Mouse (Mus musculus) lung, adult 2 months (tissue): ENCODE measurements at regions not wholly inside any gene's neighbourhood (a gene's known extent, or its start where the extent isn't known, plus 50 kb on each side); places are given as distances from the start of the nearest gene placed in this dataset.

Experiments used
- DNase-seq: peaks from one replicate; pipeline ENCODE4 v3.0.0; 2022
- H3K4me1 ChIP-seq: fragments of 200-500 bp; 2 replicates; pipeline ENCODE4 v1.6.1; 2011; ENCODE audit warnings: low read length; ENCODE audit not compliant: control insufficient read depth, insufficient read depth
- H3K4me3 ChIP-seq: fragments of 200-500 bp; replicated peaks from 2 replicates; pipeline ENCODE3; 2011; ENCODE audit warnings: low read depth, mild to moderate bottlenecking, control low read depth, low read length; ENCODE audit errors: extremely low read depth
- CTCF ChIP-seq: fragments of 200-500 bp; IDR thresholded peaks from 2 replicates; pipeline ENCODE4 v1.5.1; 2011; ENCODE audit warnings: mild to moderate bottlenecking, low read length, control low read depth; ENCODE audit not compliant: insufficient read depth
- POLR2A ChIP-seq: fragments of 200-500 bp; IDR thresholded peaks from 2 replicates; pipeline ENCODE4 v1.6.1; 2011; ENCODE audit warnings: low read depth, mild to moderate bottlenecking, control low read depth, low read length, borderline replicate concordance; ENCODE audit errors: extremely low read depth
- WGBS: fragments of 180-500 bp; shearing (Covaris S2); methylation state at CpG from one replicate; pipeline ENCODE4 v1.1.7; 2018; 5-methylcytosine and 5-hydroxymethylcytosine counted together

GRCm38 (mm10) chr12:58590547-58591479 lies 321.7 kb upstream of the Clec14a start:
- H3K4me3 ChIP-seq = no peak overlapping the region
- no peak for TF ChIP-seq POLR2A
- no peak for TF ChIP-seq CTCF
- H3K4me1 ChIP-seq = no peaks in the 10 kb centered on the region
- 70% methylated on average over 7 of the region's 7 CpGs for WGBS
- no peak for DNase-seq

- WGBS = 89% methylated on average over 5 of the region's 5 CpGs
Observed at GRCm38 (mm10) chr12:58581811-58582572, 312.9 kb upstream of the Clec14a start.

GRCm38 (mm10) chr12:58569056-58569455 lies 300.0 kb upstream of the Clec14a start:
- 93% methylated on average over 1 of the region's 1 CpGs for WGBS
- Histone ChIP-seq H3K4me3 (no peak overlapping the region), H3K4me1 (no peaks in the 10 kb centered on the region)
- no peak for TF ChIP-seq CTCF
- TF ChIP-seq POLR2A = no peak
- DNase-seq = no peak

More at GRCm38 (mm10) chr12:58581811-58582572, 312.9 kb upstream of the Clec14a start:
- DNase-seq = no peak
- no peaks in the 10 kb centered on the region for H3K4me1 ChIP-seq
- H3K4me3 ChIP-seq = no peak overlapping the region
- no peak for TF ChIP-seq CTCF
- no peak for TF ChIP-seq POLR2A

GRCm38 (mm10) chr12:58560840-58561239 lies 291.8 kb upstream of the Clec14a start:
- TF ChIP-seq CTCF (no peak), POLR2A (no peak)
- peaks cover 4% of the 10 kb centered on the region; the same call in 1 of the 2 replicates for H3K4me1 ChIP-seq
- no peak for DNase-seq
- 83% methylated on average over 5 of the region's 5 CpGs for WGBS
- no peak overlapping the region for H3K4me3 ChIP-seq

GRCm38 (mm10) chr12:58559833-58560232 lies 290.7 kb upstream of the Clec14a start:
- no peak for DNase-seq
- H3K4me3 ChIP-seq = no peak overlapping the region
- TF ChIP-seq CTCF (no peak), POLR2A (no peak)
- WGBS = 57% methylated on average over 1 of the region's 1 CpGs
- H3K4me1 ChIP-seq = peaks cover 4% of the 10 kb centered on the region; the same call in 1 of the 2 replicates

- WGBS = 58% methylated on average over 4 of the region's 4 CpGs
- no peak for TF ChIP-seq CTCF
- no peak for TF ChIP-seq POLR2A
- Histone ChIP-seq H3K4me3 (no peak overlapping the region), H3K4me1 (peaks cover 4% of the 10 kb centered on the region; the same call in 1 of the 2 replicates)
- no peak for DNase-seq
Observed at GRCm38 (mm10) chr12:58557261-58557660, 288.2 kb upstream of the Clec14a start.

- TF ChIP-seq POLR2A (no peak), CTCF (no peak)
- no peak for DNase-seq
- H3K4me3 ChIP-seq = no peak overlapping the region
- H3K4me1 ChIP-seq = peaks cover 4% of the 10 kb centered on the region; the same call in 1 of the 2 replicates
- 45% methylated on average over 4 of the region's 4 CpGs for WGBS
Observed at GRCm38 (mm10) chr12:58556741-58557140, 287.7 kb upstream of the Clec14a start.

- 33% methylated on average over 1 of the region's 1 CpGs for WGBS
- Histone ChIP-seq H3K4me3 (no peak overlapping the region), H3K4me1 (peaks cover 4% of the 10 kb centered on the region; the same call in 1 of the 2 replicates)
- no peak for TF ChIP-seq POLR2A
- TF ChIP-seq CTCF = no peak
- no peak for DNase-seq
Observed at GRCm38 (mm10) chr12:58556060-58556459, 287.0 kb upstream of the Clec14a start.

- DNase-seq = no peak
- WGBS = 54% methylated on average over 9 of the region's 9 CpGs
- peaks cover 1% of the 10 kb centered on the region for H3K4me1 ChIP-seq
- no peak for TF ChIP-seq POLR2A
- TF ChIP-seq CTCF = no peak
- H3K4me3 ChIP-seq = no peak overlapping the region
Observed at GRCm38 (mm10) chr12:58550859-58551761, 282.0 kb upstream of the Clec14a start.
